Mouse (Mus musculus): ENCODE measurements at regions not wholly inside any gene's neighbourhood (a gene's known extent, or its start where the extent isn't known, plus 50 kb on each side); places are given as distances from the start of the nearest gene placed in this dataset.

DNA sequence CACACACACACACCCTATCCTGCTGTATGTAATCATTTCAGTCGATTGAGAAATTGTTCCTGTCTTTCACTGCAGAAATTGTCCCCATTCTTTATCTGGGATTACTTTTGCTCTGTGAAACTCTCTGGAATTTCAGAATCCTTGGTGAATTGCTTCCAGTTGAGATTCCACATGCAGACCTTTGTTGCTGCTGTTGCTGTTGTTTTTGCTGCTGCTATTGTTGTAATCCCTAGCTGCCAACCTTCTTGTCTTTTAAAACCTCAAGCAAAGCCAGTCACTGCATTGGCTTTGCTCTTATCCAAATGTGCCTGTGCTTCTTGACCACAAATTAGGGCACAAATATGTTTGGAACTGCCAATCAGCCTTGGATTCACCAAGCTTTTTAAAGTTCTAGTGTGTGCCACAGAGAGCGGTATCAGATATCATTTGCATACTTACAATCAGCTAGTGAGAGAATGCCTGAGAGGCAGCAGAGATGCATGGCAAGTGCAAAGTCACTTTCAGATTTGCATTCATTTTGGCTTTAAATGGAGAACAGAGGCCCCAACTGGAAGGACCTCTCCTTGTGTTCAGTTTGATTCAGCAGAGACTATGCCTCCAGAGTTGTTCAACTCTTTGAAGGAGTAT lies 1187.0 kb upstream of the Map3k7 start:
- DNase-seq (ENCODE audit: low read depth, low spot score): no peak

DNA sequence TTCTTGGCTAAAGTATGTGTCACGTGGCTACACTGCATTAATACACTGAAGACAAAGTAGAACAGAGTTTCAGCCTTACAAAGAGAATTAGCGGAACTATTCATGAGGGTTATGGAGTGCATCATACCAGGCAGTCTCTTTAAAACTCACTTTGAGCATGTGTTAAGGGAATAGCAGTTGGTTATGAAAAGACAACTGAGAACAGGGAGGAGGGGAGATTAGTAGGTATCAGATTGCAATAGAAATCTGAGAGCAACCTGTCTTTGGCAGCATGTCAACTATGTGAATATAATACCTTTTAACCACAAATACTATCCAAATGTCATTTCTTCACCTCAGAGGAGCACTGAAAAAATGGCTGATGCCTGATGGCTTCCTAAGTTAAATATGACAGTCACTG lies 1182.2 kb upstream of the Map3k7 start:
- DNase-seq (ENCODE audit: low read depth, low spot score): no peak

DNA sequence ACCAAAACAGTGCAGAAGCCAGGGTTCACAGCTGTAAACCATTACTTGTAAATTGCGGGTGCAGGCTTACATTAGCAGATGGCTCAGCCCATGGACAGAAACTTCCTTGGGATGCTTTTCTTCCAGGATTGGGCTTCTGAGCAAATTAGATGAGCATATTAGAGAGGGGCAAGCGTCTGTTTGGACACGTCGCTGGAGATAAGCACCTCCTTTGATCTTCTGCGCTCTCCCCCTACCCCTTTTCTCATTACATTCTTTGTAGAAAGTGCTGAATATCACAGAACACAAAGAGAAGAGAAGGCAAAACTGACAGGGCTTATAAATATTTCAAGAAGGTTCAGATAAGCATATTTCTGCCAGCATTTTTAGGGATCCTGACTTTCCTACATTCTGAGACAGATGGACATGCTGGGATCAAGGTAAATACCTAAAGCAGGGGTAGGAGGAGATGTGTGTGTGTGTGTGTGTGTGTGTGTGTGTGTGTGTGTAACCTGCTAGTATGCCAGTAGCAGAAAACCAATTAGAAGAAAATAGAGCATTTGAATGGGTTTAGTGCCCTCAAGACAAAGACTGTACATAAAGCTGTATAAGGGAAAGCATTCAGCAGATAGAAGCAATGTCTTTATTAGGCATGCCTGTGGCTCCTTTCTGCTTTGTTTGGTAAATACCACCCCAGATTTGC lies 1173.8 kb upstream of the Map3k7 start:
- DNase-seq (ENCODE audit: low read depth, low spot score): no peak

DNA sequence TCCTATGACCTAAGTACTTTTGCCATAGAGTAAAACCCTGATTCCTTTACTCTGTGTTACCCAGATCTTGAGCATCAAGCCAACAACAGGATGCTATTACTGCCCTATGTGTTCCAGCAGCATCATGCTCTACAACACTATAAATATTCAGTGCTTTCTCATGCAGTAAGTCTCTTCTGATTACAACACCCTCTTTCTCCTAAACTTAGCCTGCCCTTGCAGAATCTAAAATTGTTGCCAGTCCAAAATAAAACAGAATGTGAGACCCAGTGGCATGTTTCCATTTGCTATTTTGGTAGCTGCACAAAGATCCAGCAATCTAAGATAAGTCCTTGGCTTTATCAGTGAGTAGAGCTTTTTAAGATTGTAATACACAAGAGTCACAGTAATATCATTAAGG lies 1154.1 kb upstream of the Map3k7 start:
- DNase-seq (ENCODE audit: low read depth, low spot score): peak; percentile 80

DNA sequence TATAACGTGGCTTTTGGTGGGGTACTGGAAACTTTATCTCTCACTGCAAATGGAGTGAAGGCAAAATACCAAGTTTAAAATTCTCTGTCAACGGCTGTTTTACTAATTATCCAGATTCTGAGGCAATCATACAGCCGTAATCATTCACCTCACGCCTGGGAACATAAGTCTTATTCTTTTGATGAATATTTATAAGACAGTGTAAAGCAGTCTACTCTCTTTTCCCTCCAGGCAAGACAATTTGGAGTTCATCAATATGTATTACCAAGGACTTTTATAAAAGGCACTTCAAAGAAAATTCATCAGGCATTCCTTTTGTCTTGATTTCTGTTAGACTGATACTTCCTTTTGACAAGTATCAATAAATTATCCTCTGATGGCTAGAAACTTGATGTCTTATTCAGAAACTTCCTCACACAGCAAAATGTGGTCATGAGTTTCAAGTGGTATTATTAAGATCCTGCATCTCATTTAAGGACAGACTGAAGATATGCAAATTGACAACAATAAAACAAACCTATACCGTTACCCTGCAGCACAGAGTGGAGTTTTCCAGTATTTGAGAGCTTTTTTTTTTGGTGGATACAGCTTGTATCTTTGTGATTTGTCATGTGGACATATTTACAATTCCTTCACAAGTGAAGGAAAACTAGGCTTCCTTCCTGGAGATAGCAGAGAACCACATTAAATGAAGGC lies 1108.4 kb upstream of the Map3k7 start:
- DNase-seq (ENCODE audit: low read depth, low spot score): peak; percentile 4

DNA sequence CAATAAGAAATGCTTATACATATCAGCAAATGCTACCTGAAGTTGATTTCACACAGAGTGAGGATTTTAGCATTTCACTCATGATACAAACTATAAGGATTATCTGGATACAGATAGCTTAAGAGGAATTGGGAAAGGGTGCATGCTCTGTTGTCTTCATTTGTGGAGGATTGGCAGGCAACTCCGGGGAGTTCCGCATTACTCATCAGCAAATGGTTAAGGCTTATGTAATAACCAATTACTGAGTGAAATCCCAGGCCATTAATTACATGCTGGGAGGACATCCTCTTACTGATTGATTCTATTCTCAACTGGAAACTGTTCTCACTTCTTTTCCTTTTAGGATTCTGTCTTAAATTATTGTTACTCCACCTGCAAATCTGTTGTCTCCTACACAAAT lies 1058.9 kb upstream of the Map3k7 start:
- DNase-seq (ENCODE audit: low read depth, low spot score): peak; percentile 43

DNA sequence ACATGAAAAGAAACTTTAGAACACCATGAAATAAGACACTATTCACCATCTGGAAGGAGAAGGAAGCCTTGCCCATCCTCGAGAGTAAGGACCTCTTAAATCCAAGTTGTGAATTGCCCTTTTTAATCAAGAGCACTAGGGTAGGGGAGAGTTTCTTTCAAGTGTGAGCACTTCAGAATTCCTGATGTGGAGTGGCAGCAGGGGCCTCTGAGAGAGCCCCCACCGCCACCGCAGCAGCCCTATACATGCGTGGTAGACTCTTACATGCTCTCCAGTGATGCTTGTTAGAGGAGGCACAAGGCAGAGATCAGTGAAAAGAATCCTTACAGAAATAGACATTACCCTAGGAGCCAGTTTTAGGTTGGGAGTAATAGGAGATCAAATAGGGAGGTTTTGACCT lies 1041.0 kb upstream of the Map3k7 start:
- no peak for DNase-seq (ENCODE audit: low read depth, low spot score)

DNA sequence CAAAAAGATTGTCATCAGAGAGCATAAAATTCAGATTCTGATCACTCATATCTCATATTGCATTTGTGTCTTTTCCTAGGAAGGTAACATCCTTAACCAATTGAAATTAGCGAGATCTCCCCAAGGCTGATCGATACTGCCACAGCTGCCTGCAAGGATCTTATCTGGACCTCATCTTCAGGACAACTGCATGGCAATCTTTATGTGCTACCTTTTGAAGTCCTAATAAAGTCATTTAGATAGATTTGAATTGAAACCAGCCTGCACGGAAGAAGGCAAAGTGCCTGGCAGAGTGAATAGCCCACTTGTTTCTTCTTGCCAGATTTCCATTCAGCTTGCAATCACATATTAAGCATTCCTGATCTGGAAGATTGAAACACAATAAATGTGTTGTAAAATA lies 1031.5 kb upstream of the Map3k7 start:
- no peak for DNase-seq (ENCODE audit: low read depth, low spot score)

DNA sequence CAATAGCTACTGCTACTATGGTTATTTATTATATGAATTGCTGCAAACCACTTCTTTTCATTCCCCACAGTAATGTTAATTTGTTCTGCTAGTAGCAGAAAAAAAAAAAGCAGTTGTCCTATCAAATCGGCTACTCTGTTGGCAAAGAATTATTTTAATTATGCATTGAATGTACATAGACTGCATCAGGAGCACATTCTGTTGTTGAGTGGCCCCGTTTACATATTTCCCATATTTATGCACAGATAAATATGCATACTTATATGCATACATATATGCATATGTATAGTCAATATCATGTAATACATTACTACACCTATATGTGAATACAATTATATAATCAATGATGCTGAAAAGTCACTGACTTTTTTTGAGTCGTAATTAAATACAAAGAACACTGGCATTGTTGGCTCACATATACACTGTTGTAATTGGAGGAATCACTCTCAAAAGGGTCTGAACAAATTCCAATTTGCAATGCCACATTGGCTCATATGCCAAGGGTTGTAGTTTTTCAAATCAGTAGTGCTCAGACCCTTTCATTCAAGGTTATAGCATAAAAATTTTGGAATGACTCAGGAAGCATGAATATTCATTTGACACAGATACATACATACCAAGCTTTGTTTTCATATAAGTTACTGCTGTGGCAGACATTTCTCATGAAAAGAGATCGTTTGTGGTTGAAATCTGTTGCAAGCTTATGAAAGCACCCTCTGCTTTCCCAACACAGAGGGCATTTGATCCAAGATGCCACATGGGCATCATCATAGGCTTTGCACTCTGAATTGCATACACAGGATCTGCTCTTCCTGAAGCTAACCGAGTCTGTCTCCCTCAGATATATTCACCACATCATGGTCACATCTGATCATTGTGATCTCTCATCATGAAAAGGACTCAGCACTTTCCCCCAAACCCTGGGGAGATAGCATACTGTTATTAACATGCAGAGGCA lies 1030.6 kb upstream of the Map3k7 start:
- peak; percentile 10 for DNase-seq (ENCODE audit: low read depth, low spot score)

DNA sequence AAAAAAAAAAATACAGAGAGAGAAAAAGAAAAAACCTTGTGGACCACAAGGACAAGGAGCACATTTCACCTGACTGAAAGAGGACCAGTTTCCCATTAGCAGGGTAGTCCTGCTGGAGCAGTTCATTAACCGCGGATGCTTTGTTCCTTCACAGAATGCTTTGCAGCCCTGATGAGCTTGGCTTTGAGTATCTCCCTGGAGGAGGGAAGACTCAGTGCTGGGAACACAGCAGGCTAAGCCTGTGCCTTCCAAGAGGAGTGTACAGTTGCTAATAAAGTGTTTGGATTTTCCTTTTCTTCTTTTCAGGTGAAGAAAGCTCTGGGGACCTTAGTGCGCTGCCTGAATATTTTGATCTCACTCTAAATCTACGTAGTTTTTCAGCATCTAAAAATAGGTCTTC lies 980.3 kb upstream of the Map3k7 start:
- DNase-seq (ENCODE audit: low read depth, low spot score): peak; percentile 40

DNA sequence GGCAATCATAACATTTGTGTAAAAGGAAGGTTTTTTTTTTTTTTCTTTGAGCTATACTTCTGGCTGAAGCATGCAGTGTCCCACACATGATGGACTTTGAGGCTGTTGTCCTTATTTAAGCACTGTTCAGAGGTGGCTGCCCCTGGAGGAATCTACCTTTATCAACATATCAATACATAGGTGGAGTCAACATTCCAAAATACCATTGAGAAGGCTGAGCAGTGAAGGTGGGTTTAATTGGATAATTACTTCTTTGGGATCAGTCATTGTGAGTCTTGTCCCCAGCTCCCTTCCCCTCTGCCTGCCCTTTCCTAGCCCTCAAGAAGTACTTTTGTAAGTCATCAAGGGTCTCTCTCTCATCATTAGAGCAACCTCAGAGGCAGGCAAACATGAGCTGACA lies 951.9 kb upstream of the Map3k7 start:
- no peak for DNase-seq (ENCODE audit: low read depth, low spot score)

DNA sequence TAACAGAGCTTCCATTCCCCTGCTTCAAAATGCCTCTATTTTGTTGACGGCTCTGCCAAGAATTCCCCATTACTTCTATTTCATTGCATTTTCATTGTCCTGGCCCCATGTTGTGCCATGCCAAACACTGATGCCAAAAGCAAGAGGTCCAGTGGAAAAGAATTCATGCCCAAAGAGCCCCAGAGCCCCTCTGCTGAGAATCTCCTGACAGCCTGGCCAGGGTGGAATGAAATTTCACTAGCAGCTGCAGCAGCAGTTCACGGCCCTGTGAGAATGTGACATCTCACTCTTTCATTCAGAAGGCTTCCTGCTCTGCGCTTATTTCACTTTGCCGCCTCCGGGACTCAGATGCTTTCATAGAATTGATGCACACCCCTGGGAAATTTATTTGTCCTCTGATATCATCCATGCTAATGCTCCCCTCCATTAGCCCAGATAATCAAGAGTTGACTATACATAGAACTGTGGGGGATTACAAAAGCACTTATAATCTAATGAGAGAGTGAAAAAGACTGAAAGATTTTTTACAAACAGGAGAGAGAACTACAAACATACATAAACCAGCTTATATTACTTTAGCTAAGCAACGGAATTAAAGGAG lies 911.7 kb upstream of the Map3k7 start:
- no peak for DNase-seq (ENCODE audit: low read depth, low spot score)

DNA sequence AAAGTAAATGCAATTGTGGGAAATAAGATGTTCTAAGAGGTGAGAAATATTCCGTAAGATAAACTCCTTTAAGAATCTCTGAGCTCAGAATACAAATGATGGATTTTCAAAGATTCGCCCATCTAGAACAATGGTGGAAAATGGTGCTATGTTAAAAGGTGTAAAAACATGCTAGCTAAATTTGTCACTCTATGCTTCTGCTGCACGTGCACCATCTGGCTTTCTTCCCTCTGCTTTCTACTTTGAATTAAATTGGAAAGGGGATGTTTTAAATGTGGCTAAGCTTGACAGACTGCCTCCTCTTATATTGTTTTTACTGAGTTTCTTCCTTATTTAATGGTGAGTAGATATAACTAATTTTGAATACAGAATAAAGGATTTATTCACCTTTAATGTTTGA lies 887.7 kb upstream of the Map3k7 start:
- peak; percentile 17 for DNase-seq (ENCODE audit: low read depth, low spot score)

DNA sequence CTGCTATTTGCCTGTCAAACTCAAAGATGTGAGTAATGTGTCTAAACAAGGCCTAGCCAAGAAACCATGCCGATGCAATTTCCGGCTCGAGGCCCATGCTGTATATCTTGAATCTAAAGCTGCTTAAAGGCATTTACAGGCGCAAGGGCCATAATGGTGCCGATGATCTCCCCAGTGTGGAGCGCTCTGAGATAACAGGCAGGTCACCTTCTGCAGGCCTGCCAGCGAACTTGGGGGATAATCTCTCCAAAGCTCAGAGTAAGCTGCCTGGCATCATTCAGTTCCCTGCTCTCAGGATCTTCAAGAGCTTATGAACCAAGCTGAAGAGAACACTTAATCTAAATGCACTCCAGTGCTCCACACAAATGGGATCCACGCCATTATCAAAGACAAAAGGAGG lies 842.3 kb upstream of the Map3k7 start:
- DNase-seq (ENCODE audit: low read depth, low spot score): peak; percentile 10

DNA sequence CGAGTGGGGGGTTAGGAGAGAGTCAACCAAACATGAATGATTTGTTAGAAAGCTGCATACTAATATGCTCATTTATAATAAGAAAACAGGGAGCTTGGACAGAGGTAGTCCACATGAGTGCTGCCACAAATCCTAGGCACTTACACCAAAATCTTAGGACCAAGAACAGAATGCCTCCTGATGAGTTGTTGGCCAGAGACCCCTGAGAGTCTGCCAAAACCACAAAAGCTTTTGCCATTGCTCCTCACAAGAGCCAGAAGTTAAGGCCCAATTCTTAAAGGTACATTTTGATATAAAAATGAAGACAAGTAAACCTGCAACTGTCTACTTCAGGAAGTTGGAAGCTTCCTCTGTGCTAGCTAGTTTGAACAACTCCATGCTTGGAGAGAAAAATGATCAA lies 820.7 kb upstream of the Map3k7 start:
- DNase-seq (ENCODE audit: low read depth, low spot score): no peak

DNA sequence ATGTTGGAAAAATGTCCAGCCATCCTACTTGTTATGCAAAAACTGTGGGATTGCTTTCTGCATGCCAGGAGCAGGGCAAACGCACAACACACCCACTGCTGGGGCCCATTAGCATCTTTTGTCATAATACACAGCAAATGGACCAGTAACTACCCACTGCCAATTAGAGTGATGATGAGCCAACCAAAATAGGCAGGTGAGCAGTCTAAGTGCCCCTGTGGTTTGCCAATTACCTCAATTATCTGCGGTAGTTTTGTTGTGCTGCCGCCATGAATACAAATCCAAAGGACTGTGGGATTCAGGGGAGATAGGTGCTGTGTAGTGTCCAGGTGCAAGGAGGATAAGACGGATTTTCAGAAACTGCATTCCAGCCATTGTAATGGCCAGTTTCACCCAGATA lies 796.5 kb upstream of the Map3k7 start:
- no peak for DNase-seq (ENCODE audit: low read depth, low spot score)

DNA sequence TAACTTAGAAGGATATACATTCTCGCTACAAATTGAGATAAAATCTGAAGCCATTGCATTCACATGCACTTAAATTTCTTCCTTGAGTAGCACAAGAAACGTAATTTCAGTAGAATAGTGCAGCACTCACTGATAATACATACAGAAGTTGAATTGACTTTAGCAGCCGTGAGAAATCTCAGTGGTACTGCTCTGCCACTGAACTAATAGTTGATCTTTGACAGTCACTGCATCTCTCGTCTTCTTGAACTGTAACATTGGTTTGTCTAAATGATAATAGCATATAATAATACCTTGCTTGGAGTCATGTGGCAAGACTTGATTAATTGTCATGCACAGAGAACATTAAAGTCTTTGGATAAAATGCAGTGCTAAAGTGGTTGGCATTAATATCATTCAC lies 795.5 kb upstream of the Map3k7 start:
- no peak for DNase-seq (ENCODE audit: low read depth, low spot score)

DNA sequence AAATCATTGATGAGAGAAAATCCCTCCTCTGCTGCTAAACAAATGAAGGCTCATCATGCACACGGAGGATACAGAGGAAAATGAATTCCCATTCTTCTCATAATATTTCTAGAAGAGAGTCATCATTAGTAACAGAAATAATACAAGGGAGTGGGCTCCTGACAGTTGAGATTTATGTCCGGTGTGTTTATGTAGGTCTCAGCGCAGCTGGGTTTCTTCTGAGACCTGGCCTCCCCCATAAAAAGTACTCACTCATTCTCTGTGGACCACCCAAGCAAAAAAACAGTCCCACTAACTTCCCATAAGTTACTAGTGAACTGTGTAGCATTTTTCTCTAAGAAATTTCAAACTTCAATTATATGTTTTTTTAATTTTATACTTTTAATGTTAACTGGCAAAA lies 792.7 kb upstream of the Map3k7 start:
- no peak for DNase-seq (ENCODE audit: low read depth, low spot score)

DNA sequence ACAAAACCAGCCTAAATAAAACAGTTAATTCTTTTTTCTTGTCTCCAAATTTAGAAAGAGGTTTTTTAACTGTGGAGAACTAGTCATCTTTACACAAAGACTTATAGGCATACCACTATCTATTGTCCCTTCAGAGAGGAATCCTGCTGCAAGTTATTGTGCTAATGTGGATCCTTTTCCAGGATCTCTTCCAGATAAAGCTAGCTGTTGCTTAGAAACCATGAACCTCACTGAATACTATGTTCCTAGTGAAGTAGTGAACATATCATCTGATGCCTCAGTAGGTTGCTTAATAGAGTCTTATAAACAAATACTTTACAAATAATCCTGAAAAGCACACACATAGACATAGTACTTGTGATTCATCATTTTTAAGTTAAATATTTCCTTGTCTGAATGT lies 766.0 kb upstream of the Map3k7 start:
- peak; percentile 20 for DNase-seq (ENCODE audit: low read depth, low spot score)

DNA sequence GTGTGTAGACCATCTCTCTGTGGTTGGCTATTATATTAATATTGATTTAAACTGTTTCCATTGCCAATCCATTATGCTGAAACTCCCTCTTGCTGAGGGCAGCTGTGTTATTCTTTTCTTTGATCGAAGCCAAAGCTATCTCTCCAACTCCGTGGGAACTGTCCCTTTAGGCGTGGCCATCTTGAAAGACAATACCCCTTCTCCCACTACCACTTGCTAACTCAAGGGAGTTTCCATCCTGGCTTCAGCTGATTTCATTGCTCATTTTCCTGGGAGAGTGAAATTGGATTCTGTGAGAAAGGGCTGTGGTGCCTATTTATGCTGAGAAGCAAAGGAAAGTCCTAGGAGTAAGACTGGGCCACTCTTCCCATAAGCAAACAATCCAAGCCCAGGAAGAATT lies 760.6 kb upstream of the Map3k7 start:
- DNase-seq (ENCODE audit: low read depth, low spot score): no peak

DNA sequence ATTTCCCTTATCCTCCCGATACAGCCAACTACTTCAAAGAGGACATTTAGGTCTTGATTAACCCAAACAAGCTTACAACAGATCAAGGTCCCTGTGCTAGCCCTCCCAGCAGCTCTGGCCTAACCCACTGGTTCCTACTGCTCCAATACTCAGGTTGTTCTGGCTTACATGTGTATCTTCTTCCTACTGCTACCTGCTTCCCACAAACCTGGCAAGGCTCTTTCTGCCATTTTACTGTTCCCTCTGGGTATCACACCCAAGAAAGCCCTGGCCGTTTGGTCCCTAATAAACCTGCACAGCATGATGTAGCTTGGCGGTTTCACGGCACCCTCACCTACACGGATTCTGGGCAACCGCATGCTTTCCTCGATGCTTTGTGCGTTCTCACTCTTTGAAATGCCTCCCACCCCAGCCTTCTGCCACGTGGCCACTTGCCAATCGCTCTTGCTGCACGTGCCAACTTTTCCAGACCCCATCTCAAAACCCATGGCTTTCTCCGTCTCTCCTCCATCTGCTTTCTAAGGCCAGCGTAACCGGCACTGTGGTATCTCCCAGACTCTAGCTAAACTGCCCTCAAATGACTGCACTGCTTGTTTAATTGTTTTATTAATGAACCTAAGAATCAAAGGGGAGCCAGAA lies 758.4 kb upstream of the Map3k7 start:
- DNase-seq (ENCODE audit: low read depth, low spot score): no peak
